Mouse (Mus musculus) intestine, embryonic 15.5 days (tissue): ENCODE measurements around the gene Smc5. TPM values are rescaled to one million over a fixed set of nuclear protein-coding genes. Genes with fewer than 3 reads are reported as not detected.
A peak's percentile ranks its signal among the peaks of the same experiment; 100 is the strongest.

Source experiments
- ATAC-seq: fragments of 200-750 bp; cut with Nextera tagmentation; 2 replicates; pipeline ENCODE4 v1.8.0; 2017; ENCODE audit warnings: moderate TSS enrichment, moderate library complexity
- H3K27ac ChIP-seq: fragments of 300-500 bp; sonication (generic); 2 replicates; pipeline ENCODE4 v1.5.1; 2015; ENCODE audit warnings: mild to moderate bottlenecking, inconsistent platforms
- H3K27me3 ChIP-seq: fragments of 300-500 bp; sonication (generic); replicated peaks from 2 replicates; pipeline ENCODE4 v1.6.1; 2015; ENCODE audit warnings: inconsistent platforms
- H3K36me3 ChIP-seq: fragments of 300-500 bp; sonication (generic); 2 replicates; pipeline ENCODE4 v1.6.1; 2015; ENCODE audit warnings: inconsistent platforms
- H3K4me1 ChIP-seq: fragments of 300-500 bp; sonication (generic); replicated peaks from 2 replicates; pipeline ENCODE4 v1.6.1; 2015; ENCODE audit warnings: inconsistent platforms
- H3K4me2 ChIP-seq: fragments of 300-500 bp; sonication (generic); replicated peaks from 2 replicates; pipeline ENCODE4 v1.6.1; 2015; ENCODE audit warnings: mild to moderate bottlenecking, inconsistent platforms
- H3K4me3 ChIP-seq: fragments of 300-500 bp; sonication (generic); replicated peaks from 2 replicates; pipeline ENCODE4 v1.5.1; 2015; ENCODE audit warnings: inconsistent platforms
- H3K9ac ChIP-seq: fragments of 300-500 bp; sonication (generic); 2 replicates; pipeline ENCODE4 v1.6.1; 2015; ENCODE audit warnings: inconsistent platforms
- H3K9me3 ChIP-seq: fragments of 300-500 bp; sonication (generic); 2 replicates; pipeline ENCODE4 v1.6.1; 2016; ENCODE audit warnings: inconsistent platforms
- WGBS: fragments of 180-500 bp; shearing (Covaris S2); methylation state at CpG from one replicate; pipeline ENCODE4 v1.1.7; 2015; 5-methylcytosine and 5-hydroxymethylcytosine counted together
- polyA plus RNA-seq: library from polyadenylated mRNA; unstranded; fragments of >200 nt; fragmentation: Nextera tagmentation; extraction: Ambion mirVana; gene quantifications from 2 replicates; pipeline ENCODE4 v1.2.1, GENCODE M21; 2015

Smc5 gene
- polyA plus RNA-seq, 1 experiment from 2014 or later: 27.3 TPM

DNA sequence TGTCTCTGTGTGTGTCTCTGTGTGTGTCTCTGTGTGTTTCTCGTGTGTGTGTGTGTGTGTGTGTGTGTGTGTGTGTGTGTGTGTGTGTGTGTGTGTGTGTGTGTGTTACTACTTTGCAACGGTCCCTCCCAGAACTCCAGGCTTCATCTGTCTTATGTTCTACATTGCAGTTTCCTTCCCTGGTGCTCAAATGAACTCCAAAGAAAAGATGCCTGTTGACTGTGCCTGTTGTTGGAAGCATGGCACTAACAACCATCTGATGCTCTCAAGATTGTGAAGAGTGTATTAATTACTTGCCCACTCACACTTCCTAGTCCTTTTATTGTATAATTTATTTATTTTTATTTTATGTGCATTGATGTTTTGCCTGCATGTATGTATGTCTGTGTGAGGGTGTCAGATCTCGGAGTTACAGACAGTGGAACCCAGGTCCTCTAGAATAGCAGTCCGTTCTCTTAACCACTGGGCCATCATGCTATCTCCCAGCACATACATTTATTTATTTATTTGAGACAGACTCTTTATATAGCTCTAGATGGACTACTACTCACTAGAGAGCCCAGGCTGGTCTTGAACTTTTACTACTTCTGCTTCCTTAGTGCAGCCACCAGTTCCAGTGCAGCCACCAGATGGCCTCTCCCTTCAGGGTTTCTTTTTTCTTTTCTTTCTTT is 492 bp upstream of the Smc5 start:
- Histone ChIP-seq H3K9ac (no peak overlapping the region), H3K27ac (0 out of 2 replicates have a peak overlapping the region, but pooled peaks have one; percentile 66), H3K4me3 (peak overlapping the region; percentile 89), H3K4me1 (peaks cover 7% of the 10 kb centered on the region; the same call in 1 of the 2 replicates), H3K36me3 (no peaks in the 10 kb centered on the region), H3K4me2 (peak overlapping the region; percentile 65), H3K9me3 (no peaks in the 10 kb centered on the region), H3K27me3 (no peaks in the 10 kb centered on the region)
- peak; percentile 51 for ATAC-seq
- 50% methylated on average over 4 of the region's 4 CpGs for WGBS

DNA sequence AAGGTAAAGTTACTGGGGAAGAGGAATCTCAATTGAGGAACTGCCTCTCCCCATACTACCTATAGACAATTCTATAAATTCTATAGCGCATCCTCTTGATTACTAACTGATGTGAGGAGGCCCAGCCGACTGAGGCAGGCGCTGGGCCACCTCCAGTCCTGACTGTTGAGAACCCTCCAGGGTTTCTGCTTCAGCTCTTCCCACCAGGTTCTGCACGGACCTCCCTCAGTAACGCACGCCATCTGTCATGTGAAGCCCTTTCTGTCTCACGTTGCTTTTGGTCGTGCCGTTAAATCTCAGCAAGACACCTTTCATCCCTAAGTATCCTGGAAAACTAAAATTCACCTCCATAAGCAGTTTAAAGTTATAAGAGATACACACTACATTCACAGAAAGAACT is 16.9 kb downstream of the Smc5 start:
- no peak overlapping the region for H3K4me3 ChIP-seq
- H3K27me3 ChIP-seq: no peaks in the 10 kb centered on the region
- no peak overlapping the region for H3K27ac ChIP-seq
- no peaks in the 10 kb centered on the region for H3K4me1 ChIP-seq
- no peak for ATAC-seq
- peaks cover 14% of the 10 kb centered on the region; the same call in 1 of the 2 replicates for H3K36me3 ChIP-seq
- no peaks in the 10 kb centered on the region for H3K9me3 ChIP-seq
- H3K9ac ChIP-seq: no peak overlapping the region
- no peak overlapping the region for H3K4me2 ChIP-seq
- 89% methylated on average over 9 of the region's 9 CpGs for WGBS

- ATAC-seq: no peak
- H3K36me3 ChIP-seq: no peaks in the 10 kb centered on the region
- no peak overlapping the region for H3K9ac ChIP-seq
- no peaks in the 10 kb centered on the region for H3K27me3 ChIP-seq
- 89% methylated on average over 2 of the region's 2 CpGs for WGBS
- H3K9me3 ChIP-seq: no peaks in the 10 kb centered on the region
- no peaks in the 10 kb centered on the region for H3K4me1 ChIP-seq
- no peak overlapping the region for H3K27ac ChIP-seq
- no peak overlapping the region for H3K4me2 ChIP-seq
- H3K4me3 ChIP-seq: no peak overlapping the region
Measured at GRCm38 (mm10) chr19:23246473-23246872, 27.2 kb downstream of the Smc5 start.

DNA sequence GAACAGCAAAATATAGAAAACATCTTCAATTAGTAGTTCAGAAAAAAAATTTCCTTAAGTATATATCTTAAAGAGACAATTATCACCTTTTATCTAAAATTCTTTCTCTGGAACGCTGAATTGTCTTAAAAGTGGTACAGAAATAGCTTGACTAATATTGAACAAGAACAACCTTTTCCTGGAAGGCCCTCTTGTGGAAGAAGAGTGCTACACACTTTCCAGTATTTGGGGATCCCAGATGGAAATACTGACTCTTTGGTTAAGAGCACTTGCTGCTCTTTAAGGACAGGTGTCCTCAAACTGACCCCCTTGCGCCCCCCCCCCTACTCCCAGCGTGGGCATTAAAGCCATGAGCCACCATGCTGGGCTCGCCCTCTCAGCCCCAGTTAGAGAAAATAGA is 48.6 kb downstream of the Smc5 start:
- Histone ChIP-seq H3K4me2 (no peak overlapping the region), H3K27me3 (no peaks in the 10 kb centered on the region), H3K9me3 (no peaks in the 10 kb centered on the region), H3K36me3 (peaks cover 6% of the 10 kb centered on the region; the same call in 1 of the 2 replicates), H3K27ac (no peak overlapping the region), H3K4me1 (no peaks in the 10 kb centered on the region), H3K4me3 (no peak overlapping the region), H3K9ac (no peak overlapping the region)
- WGBS: 63% methylated on average over 4 of the region's 4 CpGs
- ATAC-seq: no peak

DNA sequence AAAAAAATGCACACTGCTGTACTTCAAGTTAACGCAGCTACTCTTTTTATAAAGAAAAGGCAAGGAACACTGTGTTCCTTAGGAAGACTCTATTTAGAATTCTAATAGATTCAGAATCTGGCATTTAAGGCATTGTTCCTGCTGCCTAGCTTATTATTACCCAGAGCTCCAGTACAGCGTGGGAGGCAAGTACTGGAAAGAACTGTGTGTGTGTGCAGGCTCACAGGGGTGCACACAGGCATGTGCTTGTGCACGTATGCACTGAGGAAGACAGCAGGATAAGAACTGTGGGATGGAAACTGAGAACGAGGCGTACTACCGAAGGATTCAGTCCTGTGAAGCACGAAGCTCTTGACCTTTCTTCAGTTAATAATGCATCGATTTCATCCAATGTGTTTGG is 59.4 kb downstream of the Smc5 start:
- Histone ChIP-seq H3K9ac (no peak overlapping the region), H3K36me3 (peaks cover 7% of the 10 kb centered on the region; the same call in 1 of the 2 replicates), H3K4me2 (no peak overlapping the region), H3K4me3 (no peak overlapping the region), H3K27ac (no peak overlapping the region), H3K27me3 (no peaks in the 10 kb centered on the region), H3K9me3 (no peaks in the 10 kb centered on the region), H3K4me1 (no peaks in the 10 kb centered on the region)
- no peak for ATAC-seq
- WGBS: 95% methylated on average over 8 of the region's 8 CpGs

DNA sequence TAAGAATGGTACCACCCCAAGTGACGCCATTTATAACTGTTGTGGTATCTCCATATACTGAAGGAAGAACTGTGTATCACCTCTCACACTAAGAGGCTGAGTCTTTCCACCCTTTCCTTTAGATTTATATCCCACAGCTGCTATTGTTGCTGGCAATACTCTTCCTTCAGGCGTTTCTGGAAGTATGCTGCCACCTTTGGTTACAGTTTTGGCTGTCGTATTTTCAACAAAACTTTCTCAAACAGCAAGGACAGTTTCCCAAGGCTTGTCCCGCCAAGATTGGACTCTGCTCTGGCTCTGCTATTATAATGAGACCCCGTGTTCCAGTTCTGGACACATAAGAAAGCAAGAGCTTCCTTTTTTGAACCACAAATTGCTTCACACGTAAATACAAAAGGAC is 62.4 kb downstream of the Smc5 start:
- Histone ChIP-seq H3K4me3 (no peak overlapping the region), H3K36me3 (peaks cover 3% of the 10 kb centered on the region; the same call in 1 of the 2 replicates), H3K27ac (no peak overlapping the region), H3K9ac (no peak overlapping the region), H3K27me3 (no peaks in the 10 kb centered on the region), H3K4me2 (no peak overlapping the region), H3K4me1 (no peaks in the 10 kb centered on the region), H3K9me3 (no peaks in the 10 kb centered on the region)
- ATAC-seq: no peak
- 85% methylated on average over 6 of the region's 6 CpGs for WGBS

DNA sequence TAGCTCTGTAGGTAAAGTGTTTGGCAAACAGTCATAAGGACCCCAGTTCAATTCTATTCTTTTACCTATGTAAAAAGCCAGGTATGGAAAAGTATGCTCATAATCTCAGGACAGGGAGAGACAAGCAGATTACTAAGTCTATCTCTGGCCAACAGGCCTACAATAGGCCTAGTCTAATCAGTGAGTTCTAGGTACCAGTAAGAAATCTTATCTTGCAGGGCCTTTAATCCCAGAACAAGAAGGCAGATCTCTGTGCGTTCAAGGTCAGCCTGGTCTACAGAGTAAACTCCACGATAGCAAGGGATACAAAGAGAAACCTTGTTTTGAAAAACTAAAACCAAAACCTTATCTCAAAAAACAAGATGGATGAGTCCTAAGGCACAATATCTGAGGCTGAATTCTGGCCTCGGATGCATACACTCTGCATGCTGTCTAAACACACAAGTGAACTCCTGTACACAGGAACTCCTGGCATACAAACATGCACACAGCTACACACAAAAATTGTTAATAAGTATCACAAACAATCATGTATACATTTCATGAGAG is 70.1 kb downstream of the Smc5 start:
- no peak overlapping the region for H3K4me2 ChIP-seq
- no peak overlapping the region for H3K4me3 ChIP-seq
- H3K9ac ChIP-seq: no peak overlapping the region
- H3K27me3 ChIP-seq: no peaks in the 10 kb centered on the region
- no peak overlapping the region for H3K27ac ChIP-seq
- H3K9me3 ChIP-seq: no peaks in the 10 kb centered on the region
- 87% methylated on average over 3 of the region's 3 CpGs for WGBS
- ATAC-seq: no peak
- no peaks in the 10 kb centered on the region for H3K4me1 ChIP-seq
- peaks cover 15% of the 10 kb centered on the region for H3K36me3 ChIP-seq

- Histone ChIP-seq H3K27me3 (no peaks in the 10 kb centered on the region), H3K4me2 (no peak overlapping the region), H3K27ac (no peak overlapping the region), H3K4me1 (no peaks in the 10 kb centered on the region), H3K4me3 (no peak overlapping the region), H3K36me3 (peaks cover 15% of the 10 kb centered on the region), H3K9ac (no peak overlapping the region), H3K9me3 (no peaks in the 10 kb centered on the region)
- WGBS: 89% methylated on average over 5 of the region's 5 CpGs
- no peak for ATAC-seq
Measured at GRCm38 (mm10) chr19:23202106-23202505, 71.6 kb downstream of the Smc5 start.

DNA sequence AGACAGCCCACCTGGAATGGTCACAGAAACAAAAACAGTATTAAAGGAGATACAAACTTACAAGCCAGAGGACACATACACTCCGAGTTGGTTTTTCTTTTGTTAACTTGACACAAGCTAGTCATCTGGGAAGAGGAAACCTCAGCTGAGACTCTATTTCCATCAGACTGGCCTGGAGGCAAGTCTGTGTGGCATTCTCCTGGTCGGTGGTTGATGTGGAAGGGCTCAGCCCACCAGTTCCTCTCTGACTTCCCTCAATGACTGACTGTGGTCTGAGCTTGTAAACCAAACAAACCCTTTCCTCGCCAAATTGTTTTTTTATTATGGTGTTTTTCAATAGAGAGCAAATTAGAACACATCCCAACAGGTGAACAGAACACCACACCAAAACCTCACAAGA is 80.6 kb downstream of the Smc5 start:
- WGBS: 70% methylated on average over 3 of the region's 3 CpGs
- no peak for ATAC-seq
- no peak overlapping the region for H3K4me2 ChIP-seq

GRCm38 (mm10) chr19:23191486-23191885 is 82.2 kb downstream of the Smc5 start:
- Histone ChIP-seq H3K4me1 (no peaks in the 10 kb centered on the region), H3K4me3 (no peak overlapping the region), H3K4me2 (no peak overlapping the region), H3K9me3 (no peaks in the 10 kb centered on the region), H3K27me3 (no peaks in the 10 kb centered on the region), H3K9ac (no peak overlapping the region), H3K36me3 (no peaks in the 10 kb centered on the region), H3K27ac (no peak overlapping the region)
- ATAC-seq: no peak
- WGBS: 94% methylated on average over 6 of the region's 6 CpGs

More for the DNA sequence above, 80.6 kb downstream of the Smc5 start:
- Histone ChIP-seq H3K9ac (no peak overlapping the region), H3K4me1 (no peaks in the 10 kb centered on the region), H3K36me3 (no peaks in the 10 kb centered on the region), H3K9me3 (no peaks in the 10 kb centered on the region), H3K27me3 (no peaks in the 10 kb centered on the region), H3K27ac (no peak overlapping the region), H3K4me3 (no peak overlapping the region)

- no peak overlapping the region for H3K4me3 ChIP-seq
- no peaks in the 10 kb centered on the region for H3K27me3 ChIP-seq
- WGBS: 89% methylated on average over 1 of the region's 1 CpGs
- no peak overlapping the region for H3K27ac ChIP-seq
- H3K9ac ChIP-seq: no peak overlapping the region
- H3K9me3 ChIP-seq: no peaks in the 10 kb centered on the region
- no peaks in the 10 kb centered on the region for H3K36me3 ChIP-seq
- no peak overlapping the region for H3K4me2 ChIP-seq
- ATAC-seq: no peak
- no peaks in the 10 kb centered on the region for H3K4me1 ChIP-seq
Measured at GRCm38 (mm10) chr19:23189744-23190143, 84.0 kb downstream of the Smc5 start.

DNA sequence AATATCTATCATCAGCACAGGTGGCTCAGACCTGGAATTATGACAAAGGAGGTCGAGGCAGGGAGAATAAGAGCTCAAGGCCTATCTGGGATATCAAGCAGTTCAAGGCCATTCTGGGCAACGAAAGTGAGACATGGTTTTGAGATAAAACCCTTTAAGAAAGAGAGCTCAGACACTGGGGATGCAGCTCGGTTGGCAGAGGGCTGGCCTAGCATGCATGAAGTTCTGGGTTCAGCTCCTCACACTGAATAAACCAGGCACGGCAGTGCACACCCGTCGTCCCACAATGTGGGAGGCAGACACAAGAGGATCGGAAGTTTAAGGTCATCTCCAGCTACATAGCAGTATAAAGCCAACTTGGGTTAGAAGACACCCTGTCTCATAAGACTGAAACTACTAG is 84.7 kb downstream of the Smc5 start:
- no peak overlapping the region for H3K4me2 ChIP-seq
- WGBS: 90% methylated on average over 7 of the region's 7 CpGs
- H3K4me1 ChIP-seq: no peaks in the 10 kb centered on the region
- H3K4me3 ChIP-seq: no peak overlapping the region
- H3K27me3 ChIP-seq: no peaks in the 10 kb centered on the region
- no peak overlapping the region for H3K27ac ChIP-seq
- ATAC-seq: no peak
- no peaks in the 10 kb centered on the region for H3K36me3 ChIP-seq
- H3K9ac ChIP-seq: no peak overlapping the region
- H3K9me3 ChIP-seq: no peaks in the 10 kb centered on the region

DNA sequence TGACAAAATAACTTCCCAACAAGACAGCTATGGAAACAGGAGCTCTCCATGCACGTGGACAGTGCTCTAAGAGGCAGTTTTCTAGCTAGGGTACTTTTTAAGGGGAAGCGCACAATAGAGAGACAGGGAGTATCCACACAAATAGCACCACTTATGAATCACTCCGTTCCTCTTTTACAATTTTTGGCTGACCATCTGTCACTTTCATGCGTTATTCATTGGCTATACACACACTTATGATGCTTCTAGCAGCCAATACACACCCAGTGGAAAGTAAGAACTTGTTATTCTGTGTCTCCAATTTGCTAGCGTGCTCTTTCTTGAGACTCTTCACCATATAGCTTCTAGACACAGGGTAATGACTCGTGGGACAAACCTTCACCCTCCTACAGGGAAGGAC is 86.0 kb downstream of the Smc5 start:
- Histone ChIP-seq H3K9me3 (no peaks in the 10 kb centered on the region), H3K36me3 (no peaks in the 10 kb centered on the region), H3K27ac (no peak overlapping the region), H3K27me3 (no peaks in the 10 kb centered on the region), H3K4me1 (no peaks in the 10 kb centered on the region), H3K9ac (no peak overlapping the region), H3K4me3 (no peak overlapping the region), H3K4me2 (no peak overlapping the region)
- WGBS: 85% methylated on average over 6 of the region's 6 CpGs
- ATAC-seq: no peak
